Mouse (Mus musculus) layer of hippocampus, postnatal 10 days (tissue): ENCODE results near the gene Kdm4b. TPM values are rescaled to one million over a fixed set of nuclear protein-coding genes. Genes with fewer than 3 reads are reported as not detected.

Source experiments
- DNase-seq, 2 experiments: peaks; one replicate each; pipeline ENCODE4 v3.0.0; 2021; ENCODE audit warnings: low spot score in 2 of 2
- total RNA-seq, 2 experiments: library from RNA; stranded (reverse); gene quantifications; 2 replicates each; pipeline ENCODE4 v1.2.3; 2021

Gene Kdm4b
- total RNA-seq, 2 experiments from 2014 or later: 85.3 to 87.1 TPM

GRCm38 (mm10) chr17:56296201-56296600 is 29.7 kb upstream of the Kdm4b start:
- DNase-seq: no peak

- no peak for DNase-seq
Observed at GRCm38 (mm10) chr17:56298238-56298637, 27.6 kb upstream of the Kdm4b start.

- no peak for DNase-seq
Observed at GRCm38 (mm10) chr17:56300186-56300585, 25.7 kb upstream of the Kdm4b start, which contains the start of gene Arrdc5. Gene Arrdc5 (minus strand): TSS chr17:56300286.

GRCm38 (mm10) chr17:56302363-56302996 is 23.4 kb upstream of the Kdm4b start:
- no peak for DNase-seq

- peak; percentile 27 to 42 for DNase-seq
Observed at GRCm38 (mm10) chr17:56303160-56303846, 22.6 kb upstream of the Kdm4b start, which contains the start of gene Uhrf1. Gene Uhrf1 (plus strand): TSS chr17:56303321.

- DNase-seq: peak; percentile 94 to 96
Observed at GRCm38 (mm10) chr17:56303847-56304586, 21.8 kb upstream of the Kdm4b start.

GRCm38 (mm10) chr17:56304718-56305117 is 21.1 kb upstream of the Kdm4b start:
- DNase-seq: no peak

- no peak for DNase-seq
Observed at GRCm38 (mm10) chr17:56305156-56305555, 20.7 kb upstream of the Kdm4b start.

GRCm38 (mm10) chr17:56305826-56306225 is 20.0 kb upstream of the Kdm4b start:
- no peak for DNase-seq

- DNase-seq: no peak
Observed at GRCm38 (mm10) chr17:56308088-56308487, 17.8 kb upstream of the Kdm4b start.

- no peak for DNase-seq
Observed at GRCm38 (mm10) chr17:56309191-56309945, 16.5 kb upstream of the Kdm4b start.

GRCm38 (mm10) chr17:56324419-56324818 is 1.4 kb upstream of the Kdm4b start:
- DNase-seq: no peak

- peak in 1 of 2 experiments; percentile 35 for DNase-seq
Observed at GRCm38 (mm10) chr17:56326153-56327147, 588 bp downstream of the Kdm4b start.

- DNase-seq: no peak
Observed at GRCm38 (mm10) chr17:56329267-56329666, 3.4 kb downstream of the Kdm4b start.

GRCm38 (mm10) chr17:56330345-56330744 is 4.5 kb downstream of the Kdm4b start:
- no peak for DNase-seq

GRCm38 (mm10) chr17:56331256-56331655 is 5.4 kb downstream of the Kdm4b start:
- no peak for DNase-seq

- DNase-seq: no peak
Observed at GRCm38 (mm10) chr17:56332987-56333386, 7.1 kb downstream of the Kdm4b start.

GRCm38 (mm10) chr17:56337190-56337589 is 11.3 kb downstream of the Kdm4b start:
- DNase-seq: peak; percentile 49 to 70

GRCm38 (mm10) chr17:56337791-56338190 is 11.9 kb downstream of the Kdm4b start:
- no peak for DNase-seq

GRCm38 (mm10) chr17:56338909-56339308 is 13.0 kb downstream of the Kdm4b start:
- DNase-seq: no peak
